Mouse (Mus musculus) CH12.LX (cell line): ENCODE results near the gene Irf2bp2. TPM values are rescaled to one million over a fixed set of nuclear protein-coding genes. Genes with fewer than 3 reads are reported as not detected.

Experiments used
- DNase-seq: peaks from one replicate; pipeline ENCODE4 v3.0.0-alpha.2; 2013; ENCODE audit errors: extremely low read depth
- H3K27ac ChIP-seq: 2 replicates; pipeline ENCODE4 v1.5.1; 2012; ENCODE audit warnings: low read depth, mild to moderate bottlenecking, control low read depth, moderate library complexity; ENCODE audit not compliant: insufficient read depth
- H3K27me3 ChIP-seq: replicated peaks from 2 replicates; pipeline ENCODE3; 2012; ENCODE audit warnings: inconsistent platforms
- H3K36me3 ChIP-seq, 2 experiments: replicated peaks in 1 of 2; 2 replicates each; pipeline versions ENCODE3 to v1.6.1; 2012; ENCODE audit warnings: inconsistent platforms in 1 of 2, low read length in 1 of 2, mild to moderate bottlenecking in 1 of 2, mixed read lengths in 1 of 2, moderate library complexity in 1 of 2; ENCODE audit not compliant: control insufficient read depth in 1 of 2, insufficient read depth in 1 of 2
- H3K4me1 ChIP-seq, 2 experiments: 2 replicates each; pipeline ENCODE4 v1.6.1; 2012; ENCODE audit warnings: inconsistent platforms in 1 of 2, moderate library complexity in 1 of 2; ENCODE audit not compliant: insufficient read depth in 2 of 2, control insufficient read depth in 1 of 2
- H3K4me2 ChIP-seq: 2 replicates; pipeline ENCODE4 v1.6.1; 2012; ENCODE audit warnings: low read depth, mild to moderate bottlenecking, control low read depth; ENCODE audit not compliant: poor library complexity, insufficient read depth, severe bottlenecking
- H3K4me3 ChIP-seq, 3 experiments: fragments of 150-350 bp in 1 of 3; sonication (generic) in 1 of 3; replicated peaks in 1 of 3; 2 replicates each; pipeline versions ENCODE3 to v1.5.1; 2011 to 2012; ENCODE audit warnings: low read depth in 2 of 3, low read length in 2 of 3, mild to moderate bottlenecking in 2 of 3, moderate library complexity in 2 of 3, control low read depth in 1 of 3, improper control_type of control experiment in 1 of 3, inconsistent platforms in 1 of 3, mixed read lengths in 1 of 3; ENCODE audit not compliant: poor library complexity in 1 of 3
- H3K79me2 ChIP-seq: replicated peaks from 2 replicates; pipeline ENCODE4 v1.6.1; 2012; ENCODE audit warnings: mild to moderate bottlenecking, moderate library complexity; ENCODE audit not compliant: control insufficient read depth, poor library complexity, insufficient read depth, severe bottlenecking; ENCODE audit errors: extremely low read depth
- H3K9ac ChIP-seq: 2 replicates; pipeline ENCODE4 v1.6.1; 2012; ENCODE audit warnings: low read depth, mild to moderate bottlenecking, control low read depth, moderate library complexity; ENCODE audit not compliant: insufficient read depth
- H3K9me3 ChIP-seq: replicated peaks from 2 replicates; pipeline ENCODE3; 2012; ENCODE audit warnings: low read length, inconsistent platforms, mixed read lengths
- BHLHE40 ChIP-seq: IDR thresholded peaks from 2 replicates; pipeline ENCODE4 v1.6.1; 2011; ENCODE audit warnings: mild to moderate bottlenecking, low read depth, low read length, improper control_type of control experiment
- CHD1 ChIP-seq: IDR thresholded peaks from 2 replicates; pipeline ENCODE4 v1.6.1; 2012; ENCODE audit warnings: low read depth, low read length, improper control_type of control experiment, inconsistent platforms
- ETS1 ChIP-seq: conservative IDR thresholded peaks from 2 replicates; pipeline ENCODE4 v1.6.1; 2012; ENCODE audit warnings: low read depth, mild to moderate bottlenecking, inconsistent platforms, low read length, improper control_type of control experiment, moderate library complexity
- POLR2A ChIP-seq: IDR thresholded peaks from 2 replicates; pipeline ENCODE4 v1.6.1; 2011; ENCODE audit warnings: low read depth, mild to moderate bottlenecking, improper control_type of control experiment, low read length
- POLR2AphosphoS2 ChIP-seq: IDR thresholded peaks from 2 replicates; pipeline ENCODE4 v1.6.1; 2011; ENCODE audit warnings: low read depth, low read length, improper control_type of control experiment
- SIN3A ChIP-seq: IDR thresholded peaks from 2 replicates; pipeline ENCODE4 v1.6.1; 2012; ENCODE audit warnings: low read length, improper control_type of control experiment, inconsistent platforms
- SMC3 ChIP-seq: IDR thresholded peaks from 2 replicates; pipeline ENCODE4 v1.6.1; 2011; ENCODE audit warnings: low read depth, low read length, improper control_type of control experiment
- TBP ChIP-seq: conservative IDR thresholded peaks from 2 replicates; pipeline ENCODE4 v1.6.1; 2011; ENCODE audit warnings: low read depth, low read length, improper control_type of control experiment
- ZNF384 ChIP-seq: IDR thresholded peaks from 2 replicates; pipeline ENCODE4 v1.6.1; 2012; ENCODE audit warnings: low read depth, low read length, improper control_type of control experiment, inconsistent platforms
- dilution Hi-C: fragments of 300-500 bp; cut with MboI; formaldehyde crosslinking; loops from 2 replicates; pipeline ENCODE4 v1.14.3; 2020; ENCODE audit warnings: low sequenced_read_pairs; ENCODE audit not compliant: extremely low pct_unique_long_range_greater_than_20kb, extremely low pct_ligation_motif_present
- in situ Hi-C: fragments of 300-500 bp; cut with MboI; formaldehyde crosslinking; loops from 3 replicates; pipeline ENCODE4 v1.14.3; 2019; ENCODE audit warnings: low sequenced_read_pairs, low pct_ligation_motif_present, low pct_unique_long_range_greater_than_20kb, mixed read lengths
- polyA plus RNA-seq: library from polyadenylated mRNA; unstranded; fragments of >175 nt; gene quantifications from 2 replicates; pipeline ENCODE4 v1.2.1, GENCODE M21; 2012; ENCODE audit warnings: low read depth; ENCODE audit not compliant: insufficient read length
- total RNA-seq, 2 experiments: library from RNA; depleted of rRNA; stranded (reverse); fragments of 300-350 nt in 1 of 2; fragments of >200 nt in 1 of 2; gene quantifications; 2 replicates each; pipeline ENCODE4 v1.2.3; 2012 to 2014

The Irf2bp2 gene
- total and polyA plus RNA-seq, 3 experiments, result 19.9 to 31.2 (median 28.6) TPM

- DNase-seq, result no peak
- dilution Hi-C loops, result no loop called here
Observed at GRCm38 (mm10) chr8:126589507-126590023, 4.2 kb downstream of the Irf2bp2 start.

GRCm38 (mm10) chr8:126588636-126589506 is 4.9 kb downstream of the Irf2bp2 start:
- peak overlapping the region; percentile 93 for H3K4me2 ChIP-seq
- no peaks in the 10 kb centered on the region for H3K27me3 ChIP-seq
- H3K79me2 ChIP-seq, result peaks cover 75% of the 10 kb centered on the region
- peaks cover 7 to 30% of the 10 kb centered on the region in 2 experiments for H3K4me1 ChIP-seq
- H3K27ac ChIP-seq, result peak overlapping the region; percentile 51; the same call in 1 of the 2 replicates
- dilution Hi-C loops (no loop called here), in situ Hi-C loops (no loop called here)
- H3K9ac ChIP-seq, result peak overlapping the region; percentile 78
- TF ChIP-seq SIN3A, result 0 out of 2 replicates have a peak, but pooled peaks have one; percentile 12
- no peak for TF ChIP-seq TBP
- H3K36me3 ChIP-seq, result peaks cover 24 to 63% of the 10 kb centered on the region in 2 experiments
- DNase-seq, result no peak
- H3K4me3 ChIP-seq, result peak overlapping the region; percentile 62 to 96 (median 89)
- H3K9me3 ChIP-seq, result peaks cover 4% of the 10 kb centered on the region

More at GRCm38 (mm10) chr8:126589507-126590023, 4.2 kb downstream of the Irf2bp2 start:
- no peaks in the 10 kb centered on the region for H3K27me3 ChIP-seq
- H3K27ac ChIP-seq, result peak overlapping the region; percentile 66
- H3K4me3 ChIP-seq, result peak overlapping the region; percentile 89 to 96 (median 90)
- H3K4me2 ChIP-seq, result peak overlapping the region; percentile 93; the same call in 1 of the 2 replicates
- TF ChIP-seq POLR2A (no peak; the same call in 1 of the 2 replicates), ETS1 (no peak), ZNF384 (peak; percentile 51), TBP (0 out of 2 replicates have a peak, but pooled peaks have one; percentile 24)
- peak overlapping the region; percentile 78 for H3K9ac ChIP-seq
- in situ Hi-C loops, result loop anchor here (10.0 kb wide), 1 partner anchor 335 kb away; no protein-coding TSS in a partner anchor
- peaks cover 7 to 30% of the 10 kb centered on the region in 2 experiments for H3K4me1 ChIP-seq
- H3K79me2 ChIP-seq, result peaks cover 75% of the 10 kb centered on the region
- no peaks in the 10 kb centered on the region for H3K9me3 ChIP-seq
- peaks cover 24 to 57% of the 10 kb centered on the region in 2 experiments for H3K36me3 ChIP-seq

- Histone ChIP-seq H3K4me2 (peak overlapping the region; percentile 93), H3K4me1 (peaks cover 13 to 32% of the 10 kb centered on the region in 2 experiments), H3K36me3 (peaks cover 24 to 65% of the 10 kb centered on the region in 2 experiments), H3K9me3 (peaks cover 4% of the 10 kb centered on the region), H3K9ac (peak overlapping the region; percentile 78), H3K4me3 (peak overlapping the region; percentile 62 to 96 (median 89)), H3K27me3 (no peaks in the 10 kb centered on the region), H3K79me2 (peaks cover 72% of the 10 kb centered on the region), H3K27ac (no peak overlapping the region)
- TF ChIP-seq SMC3 (no peak), ETS1 (no peak), BHLHE40 (no peak), POLR2AphosphoS2 (0 out of 2 replicates have a peak, but pooled peaks have one; percentile 37), CHD1 (peak; percentile 30; the same call in 1 of the 2 replicates)
- DNase-seq, result no peak
- in situ Hi-C loops, result no loop called here
- dilution Hi-C loops, result no loop called here
Observed at GRCm38 (mm10) chr8:126587836-126588503, 5.8 kb downstream of the Irf2bp2 start.
